Mouse (Mus musculus) CH12.LX (cell line): ENCODE data around the gene Serpinb3a.
"Not testable (repeated sequence)": the region's sequence is repeated elsewhere in the genome, so short reads cannot be mapped to it uniquely, and the experiment has no call there.

Source experiments
- CTCF ChIP-seq, 2 experiments: IDR thresholded peaks in 1 of 2; conservative IDR thresholded peaks in 1 of 2; 2 replicates each; pipeline ENCODE4 v1.5.1; 2011 to 2012; ENCODE audit warnings: low read depth in 2 of 2, low read length in 2 of 2, improper control_type of control experiment in 1 of 2, inconsistent platforms in 1 of 2, mild to moderate bottlenecking in 1 of 2, moderate library complexity in 1 of 2
- EP300 ChIP-seq: IDR thresholded peaks from 2 replicates; pipeline ENCODE4 v1.6.1; 2011; ENCODE audit warnings: low read length, improper control_type of control experiment
- MAX ChIP-seq: IDR thresholded peaks from 2 replicates; pipeline ENCODE4 v1.6.1; 2011; ENCODE audit warnings: low read length, improper control_type of control experiment
- ZC3H11A ChIP-seq: IDR thresholded peaks from 2 replicates; pipeline ENCODE4 v1.6.1; 2012; ENCODE audit warnings: low read depth, mild to moderate bottlenecking, inconsistent platforms, low read length, improper control_type of control experiment

- not testable (repeated sequence) for TF ChIP-seq MAX; CTCF (conservative IDR thresholded peaks at IDR 0.05 in 1 of 2, IDR thresholded peaks at IDR 0.05 in 1 of 2; ENCODE audit: low read depth in 2 of 2, low read length in 2 of 2); EP300; ZC3H11A
Measured at GRCm38 (mm10) chr1:107034236-107034635, 17.9 kb downstream of the Serpinb3a start.
